In the genomic region with DNA sequence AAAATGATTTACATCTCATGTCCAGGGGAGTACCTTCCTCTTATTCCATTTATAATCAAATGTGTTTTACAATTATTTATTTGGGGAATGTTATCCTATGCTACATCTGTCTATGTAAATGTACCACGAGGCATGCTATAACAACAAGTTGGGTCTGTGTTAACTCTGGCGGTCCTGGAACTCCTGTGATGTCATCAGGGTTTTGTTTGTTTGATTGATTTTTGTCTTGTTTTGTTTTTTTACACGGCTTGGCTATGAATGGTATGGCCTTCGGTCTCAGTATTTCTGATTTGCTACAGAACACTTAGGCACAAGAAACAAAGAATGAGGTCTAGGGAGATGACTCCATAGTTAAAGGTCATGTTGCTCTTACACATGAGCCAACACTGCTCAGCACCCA, we compare ENCODE assay signal across 15 mouse cellular contexts.
"Had no signal": no experiment of that assay in that cellular context is flagged by ENCODE, and none has a peak within 500 bp of the region (broad histone marks: within the 10 kb centered on the region; RNA-seq: fewer than 3 reads in every experiment).

No protein-coding gene starts in this region.

- H3K9me3 ChIP-seq: neural tube, embryonic 15.5 days; stomach, embryonic 15.5 days had no signal

- DNase-seq: retina, postnatal 1 day; right cerebral cortex, adult 18-20 months; right cerebral cortex, postnatal 14 days; right cerebral cortex, postnatal 25 days; right cerebral cortex, postnatal 4 days; spleen, adult 18-20 months; thymus, adult 18-20 months; thymus, adult 2 months; thymus, postnatal 14 days; thymus, postnatal 25 days; thymus, postnatal 36 days; thymus, postnatal 4 days had no signal

- H3K4me1 ChIP-seq: stomach, embryonic 15.5 days had no signal

- H3K27me3 ChIP-seq: neural tube, embryonic 15.5 days; stomach, embryonic 15.5 days had no signal

- H3K9ac ChIP-seq: neural tube, embryonic 15.5 days; stomach, embryonic 15.5 days had no signal

- H3K36me3 ChIP-seq: neural tube, embryonic 15.5 days; stomach, embryonic 15.5 days had no signal

- H3K4me2 ChIP-seq: neural tube, embryonic 15.5 days; stomach, embryonic 15.5 days had no signal

- H3K4me3 ChIP-seq: neural tube, embryonic 15.5 days; stomach, embryonic 15.5 days had no signal

- H3K27ac ChIP-seq: neural tube, embryonic 15.5 days; stomach, embryonic 15.5 days; stomach, postnatal 0 days had no signal
